In the genomic region with DNA sequence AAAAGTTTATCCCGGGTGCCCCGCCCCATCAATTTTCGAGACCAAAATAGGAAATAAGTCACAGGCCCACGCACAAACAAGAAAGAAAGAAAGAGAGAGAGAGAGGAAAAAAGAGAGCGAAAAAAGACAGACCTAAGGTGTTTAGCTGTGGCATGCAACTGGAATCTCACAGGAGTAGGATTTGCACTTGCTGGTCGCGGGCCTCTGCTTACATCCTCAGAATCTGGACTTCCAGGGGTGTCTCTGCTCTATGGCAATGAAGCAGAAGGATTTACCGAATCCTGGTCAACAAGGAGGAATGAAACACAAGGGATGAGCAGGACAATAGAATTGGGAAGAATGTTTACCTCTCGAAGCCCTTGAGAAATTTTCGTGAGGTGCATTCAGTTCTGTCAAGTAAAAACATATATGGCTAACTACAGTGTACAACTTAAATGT, we compare ENCODE assay signal across 8 mouse cellular contexts. TPM values are rescaled to one million over a fixed set of nuclear protein-coding genes. Genes with fewer than 3 reads are reported as not detected.
DNase-seq lines count a peak whose midpoint lies in the region; ATAC-seq and TF ChIP-seq lines count a peak whose summit lies in the region.

No protein-coding gene starts in this region.

- peak overlapping the region; percentile 99 for H3K27ac ChIP-seq in gastrocnemius, adult 2 months
- peak overlapping the region; percentile 90 for H3K27ac ChIP-seq in liver, embryonic 13.5 days

- no peak for TF ChIP-seq CTCF in gastrocnemius, adult 2 months (IDR thresholded peaks at IDR 0.05)

- no peaks in the 10 kb centered on the region for H3K27me3 ChIP-seq in liver, embryonic 13.5 days

- peak overlapping the region; percentile 91 for H3K4me3 ChIP-seq in gastrocnemius, adult 2 months
- H3K4me3 ChIP-seq in liver, embryonic 13.5 days (replicated peaks) = peak overlapping the region; percentile 81

- H3K9ac ChIP-seq in liver, embryonic 13.5 days = peak overlapping the region; percentile 87

- H3K4me1 ChIP-seq in liver, embryonic 13.5 days (replicated peaks) = peaks cover 25% of the 10 kb centered on the region

- no peaks in the 10 kb centered on the region for H3K9me3 ChIP-seq in liver, embryonic 13.5 days (replicated peaks)

- no peak for DNase-seq in gastrocnemius, adult 2 months
- DNase-seq in gastrocnemius, postnatal 25 days = no peak
- peak; percentile 47 for DNase-seq in 416B (ENCODE audit: low read depth)
- DNase-seq in liver, embryonic 13.5 days = peak; percentile 21
- DNase-seq in frontal cortex, postnatal 36 days (ENCODE audit: low spot score in 2 of 2) = no peak
- DNase-seq in thymus, postnatal 25 days = no peak
- DNase-seq in left cerebral cortex, adult 8-10 months (ENCODE audit: low spot score in 2 of 2) = no peak

- intact Hi-C loops in gastrocnemius, adult 2 months (cut with DNase I) = loop anchor here (5.0 kb wide), 1 partner anchor 64 kb away; no protein-coding TSS in a partner anchor

- H3K4me2 ChIP-seq in liver, embryonic 13.5 days = peak overlapping the region; percentile 90

- ATAC-seq in erythroid progenitor cell, adult 5-6 weeks (replicated peaks; ENCODE audit: low FRiP score, poor library complexity, severe bottlenecking) = peak; percentile 25
- ATAC-seq in liver, embryonic 13.5 days (ENCODE audit: low read depth) = no peak

- no peaks in the 10 kb centered on the region for H3K36me3 ChIP-seq in liver, embryonic 13.5 days

- WGBS in liver, embryonic 13.5 days (ENCODE audit: insufficient replicate concordance) = 17% methylated on average over 10 of the region's 10 CpGs

RNA-seq across cellular contexts. Expression of gene Usp54, which starts 0.6 kb away (rescaled TPM):
- total RNA-seq in gastrocnemius, adult 2 months (2021) = 1 to 10 TPM; 4.9 to 6.3 TPM
- total RNA-seq in gastrocnemius, postnatal 25 days (2021) = 1 to 10 TPM; 3.8 to 5.1 TPM
- 4.0 and 8.4 TPM in 2 replicates for total RNA-seq in erythroid progenitor cell, adult 5-6 weeks (2015; ENCODE audit: low replicate concordance)
- 4.7 and 5.5 TPM in 2 replicates for total RNA-seq in erythroid progenitor cell, adult 5-6 weeks (2017; ENCODE audit: low replicate concordance)
- polyA plus RNA-seq in liver, embryonic 13.5 days (2015; fragmentation: Nextera tagmentation; extraction: Ambion mirVana) = 1.0 and 1.2 TPM in 2 replicates
- 10 to 100 TPM; 52.2 to 58.6 (median 54.9) TPM for total RNA-seq in left cerebral cortex, adult 8-10 months (2022)

RNA-seq across cellular contexts. Expression of gene Myoz1, which starts 14.9 kb away (rescaled TPM):
- 1,000 to 10,000 TPM; 2,377 to 3,782 TPM for total RNA-seq in gastrocnemius, adult 2 months (2021)
- total RNA-seq in gastrocnemius, postnatal 25 days (2021) = 1,000 to 10,000 TPM; 2,514 to 2,966 TPM
- not detected in 2 replicates for total RNA-seq in erythroid progenitor cell, adult 5-6 weeks (2015; ENCODE audit: low replicate concordance)
- total RNA-seq in erythroid progenitor cell, adult 5-6 weeks (2017; ENCODE audit: low replicate concordance) = not detected in 2 replicates
- 0.10 and 0.29 TPM in 2 replicates for polyA plus RNA-seq in liver, embryonic 13.5 days (2015; fragmentation: Nextera tagmentation; extraction: Ambion mirVana)
- total RNA-seq in left cerebral cortex, adult 8-10 months (2022) = 1 to 10 TPM in 2 of 4 experiments, under 1 TPM in 1, not detected in 1; 0.27 to 1.2 (median 1.1) TPM

RNA-seq across cellular contexts. Expression of gene Synpo2l, which starts 26.7 kb away (rescaled TPM):
- total RNA-seq in gastrocnemius, adult 2 months (2021) = 100 to 1,000 TPM; 142 to 187 TPM
- total RNA-seq in gastrocnemius, postnatal 25 days (2021) = 100 to 1,000 TPM; 135 to 192 TPM
- not detected in 2 replicates for total RNA-seq in erythroid progenitor cell, adult 5-6 weeks (2015; ENCODE audit: low replicate concordance)
- not detected in 2 replicates for total RNA-seq in erythroid progenitor cell, adult 5-6 weeks (2017; ENCODE audit: low replicate concordance)
- polyA plus RNA-seq in liver, embryonic 13.5 days (2015; fragmentation: Nextera tagmentation; extraction: Ambion mirVana) = 0.41 and 0.51 TPM in 2 replicates
- total RNA-seq in left cerebral cortex, adult 8-10 months (2022) = under 1 TPM; 0.23 to 0.57 (median 0.47) TPM

RNA-seq across cellular contexts. Expression of gene Sec24c, which starts 32.7 kb away (rescaled TPM):
- 10 to 100 TPM; 73.8 to 76.3 TPM for total RNA-seq in gastrocnemius, adult 2 months (2021)
- total RNA-seq in gastrocnemius, postnatal 25 days (2021) = 10 to 100 TPM; 65.0 to 68.8 TPM
- total RNA-seq in erythroid progenitor cell, adult 5-6 weeks (2015; ENCODE audit: low replicate concordance) = 53.3 and 56.2 TPM in 2 replicates
- 34.0 and 80.6 TPM in 2 replicates for total RNA-seq in erythroid progenitor cell, adult 5-6 weeks (2017; ENCODE audit: low replicate concordance)
- 30.2 and 38.4 TPM in 2 replicates for polyA plus RNA-seq in liver, embryonic 13.5 days (2015; fragmentation: Nextera tagmentation; extraction: Ambion mirVana)
- total RNA-seq in left cerebral cortex, adult 8-10 months (2022) = 100 to 1,000 TPM in 1 of 4 experiments, 10 to 100 TPM in 3; 87.9 to 102 (median 99.5) TPM

RNA-seq across cellular contexts. Expression of gene Fut11, which starts 53.3 kb away (rescaled TPM):
- total RNA-seq in gastrocnemius, adult 2 months (2021) = 1 to 10 TPM; 1.9 to 3.3 TPM
- total RNA-seq in gastrocnemius, postnatal 25 days (2021) = 1 to 10 TPM; 2.7 to 4.0 TPM
- total RNA-seq in erythroid progenitor cell, adult 5-6 weeks (2015; ENCODE audit: low replicate concordance) = 5.9 and 10.1 TPM in 2 replicates
- total RNA-seq in erythroid progenitor cell, adult 5-6 weeks (2017; ENCODE audit: low replicate concordance) = 6.0 and 10.7 TPM in 2 replicates
- polyA plus RNA-seq in liver, embryonic 13.5 days (2015; fragmentation: Nextera tagmentation; extraction: Ambion mirVana) = 6.5 and 7.3 TPM in 2 replicates
- 10 to 100 TPM; 14.4 to 15.4 (median 15.1) TPM for total RNA-seq in left cerebral cortex, adult 8-10 months (2022)

Comparison
In these comparisons a context has a peak if more than half of its experiments do, and no peak if none do; other contexts are left out.
1. DNase-seq: peak in 416B (single experiment) and liver, embryonic 13.5 days (single experiment); none in gastrocnemius, adult 2 months (single experiment), gastrocnemius, postnatal 25 days (single experiment), frontal cortex, postnatal 36 days (0 of 2), thymus, postnatal 25 days (single experiment) and left cerebral cortex, adult 8-10 months (0 of 2).
2. RNA of gene Usp54, which starts 0.6 kb away (total RNA-seq): 52.2 to 58.6 TPM in left cerebral cortex, adult 8-10 months; 4.0 to 8.4 TPM in erythroid progenitor cell, adult 5-6 weeks, 4.9 to 6.3 TPM in gastrocnemius, adult 2 months and 3.8 to 5.1 TPM in gastrocnemius, postnatal 25 days; every median in the first group is over 4 times any median in the second.
3. RNA of gene Myoz1, which starts 14.9 kb away (total RNA-seq): 2,377 to 3,782 TPM in gastrocnemius, adult 2 months and 2,514 to 2,966 TPM in gastrocnemius, postnatal 25 days; 0.27 to 1.2 TPM in left cerebral cortex, adult 8-10 months and not detected in erythroid progenitor cell, adult 5-6 weeks; every median in the first group is over 1,000 times any median in the second.
4. RNA of gene Synpo2l, which starts 26.7 kb away (total RNA-seq): 135 to 192 TPM in gastrocnemius, postnatal 25 days and 142 to 187 TPM in gastrocnemius, adult 2 months; 0.23 to 0.57 TPM in left cerebral cortex, adult 8-10 months and not detected in erythroid progenitor cell, adult 5-6 weeks; every median in the first group is over 10 times any median in the second.